Comparison of ENCODE assay signal across 26 mouse cellular contexts in the genomic region with DNA sequence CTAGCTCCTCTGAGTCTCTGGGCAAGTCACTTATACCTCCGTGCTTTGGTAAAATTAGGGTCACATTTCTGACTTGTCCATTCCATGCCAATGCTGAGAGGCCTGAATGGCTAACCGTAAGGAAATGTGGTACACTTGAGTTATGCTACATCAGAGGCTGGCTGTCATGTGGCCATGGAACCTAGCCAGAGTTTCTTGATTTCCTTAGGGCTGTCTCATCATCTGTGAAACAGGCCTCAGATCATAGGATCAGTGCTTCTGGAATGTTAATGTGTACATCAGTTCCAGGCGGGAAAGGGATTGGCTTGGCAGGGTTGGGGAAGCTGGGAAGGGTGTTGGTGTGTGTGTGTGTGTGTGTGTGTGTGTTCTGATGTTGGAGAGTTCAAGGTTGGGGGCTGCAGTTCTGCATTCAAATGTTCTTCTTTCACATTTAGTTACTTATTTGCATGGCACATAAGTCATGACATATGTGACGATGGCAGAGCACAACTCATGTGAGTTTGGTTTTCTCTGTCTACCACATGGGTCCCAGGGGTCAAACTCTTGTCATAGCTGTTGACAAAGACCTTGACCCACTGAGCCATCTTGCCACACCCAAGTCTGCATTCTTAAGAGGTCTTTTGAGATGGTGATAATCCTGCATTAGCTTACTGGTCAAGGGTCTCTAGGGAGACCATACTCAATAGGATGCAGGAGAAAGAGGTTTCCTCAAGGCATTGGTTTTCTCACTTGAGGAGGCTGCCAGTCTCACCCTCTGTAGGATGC.
DNase-seq lines count a peak whose midpoint lies in the region; ATAC-seq lines count a peak whose summit lies in the region.
"Had no signal": no experiment of that assay in that cellular context is flagged by ENCODE, and none has a peak within 500 bp of the region (broad histone marks: within the 10 kb centered on the region; RNA-seq: fewer than 3 reads in every experiment).

No protein-coding gene starts in this region.

- no peaks in the 10 kb centered on the region for H3K27me3 ChIP-seq in embryonic facial prominence, embryonic 15.5 days
- H3K27me3 ChIP-seq: embryonic facial prominence, embryonic 12.5 days; heart, embryonic 15.5 days; Patski had no signal

- peak; percentile 46 for DNase-seq in heart, adult 11 months
- no peak for DNase-seq in heart, postnatal 36 days
- DNase-seq in 3T3-L1 (ENCODE audit: low read depth, low spot score) = peak; percentile 2
- peak; percentile 4 for DNase-seq in NIH3T3 (ENCODE audit: low read depth)
- DNase-seq in layer of hippocampus, postnatal 36 days = no peak
- DNase-seq in spleen, postnatal 10 days (ENCODE audit: low spot score in 2 of 2) = no peak
- DNase-seq in urinary bladder, postnatal 25 days (ENCODE audit: low spot score) = no peak
- DNase-seq: adrenal gland, adult 8-10 months; adrenal gland, postnatal 36 days; cerebellum, adult 8-10 months; cerebellum, postnatal 14 days; embryo, embryonic 11 days; gastrocnemius, postnatal 36 days; heart, adult 2 months; heart, postnatal 14 days had no signal

- H3K4me2 ChIP-seq in embryonic facial prominence, embryonic 15.5 days (replicated peaks) = no peak overlapping the region
- H3K4me2 ChIP-seq: embryonic facial prominence, embryonic 12.5 days; heart, embryonic 11.5 days; heart, embryonic 15.5 days; hindbrain, embryonic 14.5 days had no signal

- 40% methylated on average over 4 of the region's 4 CpGs for WGBS in embryonic facial prominence, embryonic 15.5 days

- no peaks in the 10 kb centered on the region for H3K9me3 ChIP-seq in embryonic facial prominence, embryonic 15.5 days (replicated peaks)
- H3K9me3 ChIP-seq: embryonic facial prominence, embryonic 12.5 days; forebrain, embryonic 10.5 days; heart, embryonic 15.5 days; hindbrain, embryonic 10.5 days had no signal

- ATAC-seq in embryonic facial prominence, embryonic 15.5 days (ENCODE audit: insufficient number of reproducible peaks, low FRiP score, low TSS enrichment, low read depth) = peak; percentile 34
- ATAC-seq: intestine, embryonic 16.5 days; Patski had no signal

- intact Hi-C loops in heart, postnatal 36 days (cut with DNase I) = no loop called here

- no peak overlapping the region for H3K27ac ChIP-seq in embryonic facial prominence, embryonic 15.5 days (replicated peaks)
- H3K27ac ChIP-seq: heart, adult 2 months; heart, embryonic 15.5 days; hindbrain, embryonic 14.5 days had no signal

- H3K9ac ChIP-seq in embryonic facial prominence, embryonic 15.5 days = no peak overlapping the region
- H3K9ac ChIP-seq: embryonic facial prominence, embryonic 12.5 days; heart, embryonic 15.5 days; hindbrain, embryonic 14.5 days had no signal

- H3K36me3 ChIP-seq in embryonic facial prominence, embryonic 15.5 days = no peaks in the 10 kb centered on the region
- H3K36me3 ChIP-seq: embryonic facial prominence, embryonic 12.5 days; forebrain, embryonic 10.5 days; G1E; heart, embryonic 15.5 days; hindbrain, embryonic 10.5 days had no signal

- peaks cover 22% of the 10 kb centered on the region for H3K4me1 ChIP-seq in embryonic facial prominence, embryonic 15.5 days
- H3K4me1 ChIP-seq: heart, embryonic 15.5 days had no signal

- no peak overlapping the region for H3K4me3 ChIP-seq in embryonic facial prominence, embryonic 15.5 days (replicated peaks)
- H3K4me3 ChIP-seq: embryonic facial prominence, embryonic 12.5 days; erythroblast, embryonic 14.5 days; forebrain, embryonic 10.5 days; heart, adult 2 months; heart, embryonic 15.5 days; hindbrain, embryonic 10.5 days had no signal

Comparison
In these comparisons a context has a peak if more than half of its experiments do, and no peak if none do; other contexts are left out.
1. DNase-seq: peak in heart, adult 11 months (single experiment), 3T3-L1 (single experiment) and NIH3T3 (single experiment); none in heart, postnatal 36 days (0 of 2), layer of hippocampus, postnatal 36 days (0 of 2), spleen, postnatal 10 days (0 of 2) and urinary bladder, postnatal 25 days (single experiment).